Mouse (Mus musculus) lung, postnatal 4 days (tissue): Measurements from ENCODE around the gene Bach2.

ENCODE experiments used
- DNase-seq, 2 experiments: peaks; one replicate each; pipeline ENCODE4 v3.0.0; 2021

Gene Bach2

DNA sequence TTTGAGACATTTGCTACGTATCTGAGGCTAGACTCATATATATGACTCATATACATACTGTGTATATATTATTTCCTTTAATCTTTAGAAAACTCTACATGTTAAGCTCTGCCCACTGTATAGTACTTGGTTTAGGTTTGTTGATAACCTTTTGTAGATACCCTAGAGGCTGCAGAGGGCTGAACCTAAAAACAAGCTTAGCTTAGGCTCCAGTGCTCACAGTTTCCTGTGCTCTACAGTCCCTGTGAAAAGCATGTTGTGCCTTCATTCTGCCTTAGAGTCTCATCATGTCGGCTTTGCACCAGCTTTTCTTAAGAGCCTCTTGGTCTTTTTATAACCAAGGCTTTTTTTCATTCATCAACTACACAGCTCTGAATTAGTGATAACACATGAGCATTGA lies 156.2 kb downstream of the Bach2 start:
- DNase-seq = no peak

- no peak for DNase-seq
Measured at GRCm38 (mm10) chr4:32401459-32401858, 162.9 kb downstream of the Bach2 start.

DNA sequence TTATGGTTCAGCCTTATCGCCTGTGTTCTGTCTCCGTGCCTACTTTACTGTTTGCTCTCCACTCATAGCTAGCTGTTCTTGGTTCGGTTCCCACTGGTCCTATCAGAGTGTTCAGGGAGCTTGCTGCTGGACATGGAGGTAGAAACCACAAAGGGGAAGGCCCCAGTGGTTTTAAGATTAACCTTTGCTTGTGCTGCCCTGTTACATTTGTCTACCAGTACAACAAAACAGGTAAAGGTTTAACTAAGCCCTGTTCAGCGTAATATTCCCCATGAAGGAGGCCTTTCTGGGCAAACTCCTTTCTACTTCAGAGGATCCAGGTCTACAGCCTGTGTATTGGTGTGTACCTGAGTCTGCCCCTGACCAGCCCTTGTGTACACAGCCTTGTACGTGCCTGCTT lies 164.9 kb downstream of the Bach2 start:
- DNase-seq = no peak

- no peak for DNase-seq
Measured at GRCm38 (mm10) chr4:32405149-32405882, 166.7 kb downstream of the Bach2 start.

- no peak for DNase-seq
Measured at GRCm38 (mm10) chr4:32405985-32406384, 167.4 kb downstream of the Bach2 start.

DNA sequence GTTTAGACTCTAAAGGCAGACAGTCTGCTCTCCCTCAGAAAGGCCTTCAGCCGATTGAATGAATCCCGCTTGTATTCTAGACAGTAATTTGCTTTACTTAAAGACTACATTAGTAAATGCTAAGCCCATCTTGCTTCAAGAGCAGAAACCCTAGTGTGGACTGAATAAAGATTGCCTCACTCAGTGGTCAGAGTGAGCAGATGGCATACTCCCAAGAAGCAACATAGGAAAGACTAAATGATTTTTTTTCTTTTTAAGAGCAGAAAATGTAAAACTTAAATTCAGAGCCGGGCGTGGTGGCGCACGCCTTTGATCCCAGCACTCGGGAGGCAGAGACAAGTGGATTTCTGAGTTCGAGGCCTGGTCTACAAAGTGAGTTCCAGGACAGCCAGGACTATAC lies 169.9 kb downstream of the Bach2 start:
- no peak for DNase-seq

- peak in 1 of 2 experiments; percentile 22 for DNase-seq
Measured at GRCm38 (mm10) chr4:32409116-32409880, 170.7 kb downstream of the Bach2 start.

GRCm38 (mm10) chr4:32413063-32413462 lies 174.5 kb downstream of the Bach2 start:
- DNase-seq = no peak

DNA sequence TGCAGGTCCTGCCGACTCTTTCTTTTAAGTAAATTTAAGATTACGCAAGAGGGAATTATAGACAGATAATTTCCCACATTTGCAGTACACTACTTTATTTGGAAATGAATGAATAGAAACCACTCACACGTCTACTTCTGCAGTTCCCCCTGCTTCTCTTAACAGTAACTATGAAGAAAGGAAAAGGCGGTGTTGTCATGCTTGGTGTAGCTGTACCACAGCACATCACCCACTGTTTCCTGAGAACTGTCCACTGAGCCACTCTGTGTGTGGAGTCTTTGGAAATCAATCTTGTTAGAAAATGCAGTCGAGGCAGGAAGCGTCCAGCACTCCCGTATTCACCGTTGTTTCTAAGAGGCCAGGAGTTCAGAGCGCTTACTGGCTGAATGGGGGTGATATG lies 174.9 kb downstream of the Bach2 start:
- no peak for DNase-seq

- DNase-seq = no peak
Measured at GRCm38 (mm10) chr4:32414959-32415358, 176.4 kb downstream of the Bach2 start.

DNA sequence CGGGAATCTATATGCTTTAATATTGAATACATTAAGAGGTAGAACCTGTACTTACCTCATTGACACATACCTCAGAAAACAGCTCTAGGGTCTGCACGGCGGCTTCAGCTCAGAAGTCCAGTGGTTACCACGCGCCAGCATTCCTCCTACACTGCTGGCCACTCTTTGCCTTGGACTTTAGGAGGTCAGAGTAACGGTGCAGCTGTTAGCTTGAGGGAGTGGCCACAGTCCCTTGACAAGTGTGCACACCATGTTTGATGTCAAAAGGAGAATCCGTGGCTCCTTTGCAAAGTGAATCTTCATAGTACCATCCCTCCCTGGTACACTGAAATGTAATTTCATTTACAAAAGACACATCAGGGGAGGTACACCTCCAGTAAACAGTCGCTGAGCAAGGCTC lies 179.3 kb downstream of the Bach2 start:
- no peak for DNase-seq

DNA sequence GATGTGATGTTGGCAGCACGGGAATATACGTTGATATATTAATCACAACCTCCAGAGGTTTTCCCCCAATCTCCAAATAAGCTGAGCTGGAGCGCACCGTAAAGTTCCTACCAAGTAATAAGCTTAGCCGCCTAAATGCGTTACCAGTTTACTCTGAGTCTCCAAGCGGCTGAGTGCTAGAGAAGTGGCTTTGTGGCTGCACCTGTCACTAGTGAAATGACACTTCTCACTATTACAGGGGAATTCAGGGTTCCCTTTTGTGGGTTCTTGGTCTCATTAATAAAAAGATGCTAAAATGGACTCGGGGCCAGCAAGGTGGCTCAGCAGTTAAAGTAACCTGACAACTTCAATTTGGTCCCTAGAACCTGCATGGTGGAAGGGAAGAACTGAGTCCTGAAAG lies 183.0 kb downstream of the Bach2 start:
- no peak for DNase-seq

DNA sequence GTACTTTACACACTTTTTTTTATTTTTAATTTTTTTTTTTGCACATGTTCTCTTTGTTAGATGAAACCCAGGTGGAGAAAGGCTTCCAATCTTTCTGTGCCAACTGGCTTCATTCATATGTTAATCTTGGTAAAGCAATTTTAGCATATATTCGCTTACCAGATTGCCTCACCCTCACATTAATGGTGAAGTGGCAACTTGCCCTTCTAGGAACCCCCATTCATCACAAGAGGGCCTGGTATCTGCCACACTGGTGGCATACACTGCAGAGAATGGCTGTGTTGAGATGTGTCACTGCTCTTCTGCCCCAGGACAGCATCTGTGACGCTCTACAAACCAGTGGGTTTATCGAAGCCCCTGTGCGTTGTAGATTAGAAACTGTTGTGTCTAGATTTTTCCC lies 183.8 kb downstream of the Bach2 start:
- DNase-seq = no peak

DNA sequence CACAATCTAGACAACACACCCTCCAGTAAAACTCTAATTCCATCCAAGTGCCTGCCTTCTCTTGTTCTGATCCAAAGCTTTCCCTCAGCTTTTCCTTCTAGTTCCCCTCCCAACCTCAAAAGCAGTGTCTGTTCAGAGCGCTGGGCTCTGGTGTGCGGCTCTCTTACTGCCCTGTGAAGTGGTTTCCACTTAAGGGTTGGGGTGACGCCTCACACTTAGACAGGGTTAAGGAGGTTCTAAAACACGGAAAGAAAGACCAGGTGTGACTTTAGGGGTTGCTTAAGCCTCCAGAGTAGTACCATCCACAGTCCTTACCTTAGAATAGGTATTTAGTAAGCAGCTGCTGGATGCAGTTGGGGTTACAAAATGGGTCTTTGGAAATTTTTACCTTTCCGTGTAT lies 185.1 kb downstream of the Bach2 start:
- DNase-seq = no peak

DNA sequence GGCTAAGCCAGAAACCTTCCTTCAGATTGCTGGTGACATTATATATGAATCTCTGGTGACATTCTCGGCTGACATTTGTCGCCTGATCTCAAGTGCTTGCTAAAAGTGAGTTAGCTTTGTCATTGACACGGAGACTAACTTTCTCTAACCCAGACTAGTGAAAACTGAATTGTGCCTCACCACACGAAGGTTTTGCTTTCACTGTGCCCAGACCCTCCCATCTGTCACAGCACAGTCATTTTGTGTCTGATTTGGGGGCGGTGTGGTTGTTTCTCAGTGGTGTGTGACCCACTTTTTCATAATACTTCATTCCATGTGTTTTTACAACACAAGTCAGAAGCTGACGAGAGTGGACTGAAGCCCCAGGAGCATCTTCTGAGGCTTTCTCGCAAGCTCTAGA lies 185.8 kb downstream of the Bach2 start:
- DNase-seq = no peak

GRCm38 (mm10) chr4:32425060-32425459 lies 186.5 kb downstream of the Bach2 start:
- DNase-seq = no peak

GRCm38 (mm10) chr4:32425641-32426040 lies 187.0 kb downstream of the Bach2 start:
- DNase-seq = no peak

DNA sequence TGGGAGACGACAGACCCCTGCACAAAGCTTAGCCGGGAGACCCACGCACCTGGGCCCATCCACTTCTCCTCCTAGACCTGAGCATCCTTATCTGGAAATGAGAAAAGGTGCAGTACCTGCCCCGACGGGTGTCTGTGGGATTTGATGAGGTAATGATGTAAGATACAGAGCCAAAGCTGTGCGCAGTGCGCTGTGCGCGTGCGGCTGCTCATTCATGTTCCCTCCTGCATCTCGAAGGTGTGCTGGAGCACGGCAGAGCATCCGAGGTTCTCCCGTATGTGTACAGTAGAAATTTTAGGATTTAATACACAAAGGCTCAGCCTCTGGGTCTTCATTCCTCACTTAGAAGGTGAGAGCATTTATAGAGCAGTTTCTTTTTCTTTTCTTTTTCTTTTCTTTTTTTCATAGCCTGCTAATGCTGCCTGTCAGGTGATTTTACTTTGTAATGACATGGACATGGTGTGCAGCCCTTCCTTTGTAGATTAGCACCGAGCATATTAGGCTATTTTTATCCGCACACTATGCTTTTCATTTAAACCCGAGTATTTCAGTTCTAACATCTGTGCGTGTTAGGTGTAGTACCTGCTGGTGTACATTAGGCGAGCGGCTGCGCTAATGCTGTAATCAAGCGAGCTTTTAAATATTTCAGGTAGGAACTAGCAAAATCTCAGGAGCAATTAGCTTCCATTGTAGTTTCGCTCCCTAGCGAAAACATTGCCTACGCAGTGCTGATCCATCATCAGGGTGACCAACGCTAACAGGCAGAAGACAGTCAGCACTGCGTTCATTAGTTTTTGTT lies 188.4 kb downstream of the Bach2 start:
- no peak for DNase-seq

DNA sequence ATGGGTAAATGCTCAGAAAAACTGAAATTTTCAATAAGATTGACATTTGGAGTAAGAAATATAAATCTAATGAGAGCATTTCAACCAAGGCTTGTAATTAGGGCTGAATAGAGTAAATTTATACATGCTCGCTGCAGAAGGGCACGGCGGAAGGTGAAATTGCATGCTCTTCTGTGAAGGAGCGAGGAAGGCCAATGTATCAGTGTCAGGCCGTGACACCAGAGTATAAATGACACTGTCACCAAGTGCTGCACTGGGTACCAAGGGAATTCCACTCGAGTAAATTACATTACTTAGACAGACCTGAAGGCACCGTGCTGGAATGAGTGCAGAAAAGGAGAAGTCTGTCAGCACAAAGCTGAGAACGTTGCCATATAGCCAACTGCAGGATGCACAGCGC lies 190.1 kb downstream of the Bach2 start:
- DNase-seq = no peak

DNA sequence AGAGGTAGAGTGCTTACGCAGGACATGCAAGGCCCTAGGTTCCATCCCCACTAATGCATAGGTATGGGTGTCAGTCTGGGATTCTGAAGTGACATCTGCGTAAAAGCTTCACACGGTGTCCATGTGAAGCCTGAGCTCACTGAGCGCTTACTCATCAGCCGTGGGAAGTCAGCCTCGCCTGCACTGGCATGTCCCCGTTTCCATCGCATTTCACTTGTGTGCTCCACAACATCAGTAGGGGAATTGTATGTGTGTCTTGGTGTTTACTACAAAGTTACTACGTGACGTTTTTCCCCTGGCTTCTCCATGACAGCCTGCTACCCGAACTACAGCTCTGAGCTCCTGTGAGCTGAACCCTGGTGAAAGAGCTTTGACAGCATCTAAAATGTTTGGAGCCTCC lies 191.5 kb downstream of the Bach2 start:
- DNase-seq = no peak

GRCm38 (mm10) chr4:32430981-32431380 lies 192.4 kb downstream of the Bach2 start:
- peak in 1 of 2 experiments; percentile 46 for DNase-seq

GRCm38 (mm10) chr4:32432271-32432781 lies 193.7 kb downstream of the Bach2 start:
- DNase-seq = no peak

GRCm38 (mm10) chr4:32432945-32433344 lies 194.3 kb downstream of the Bach2 start:
- DNase-seq = no peak
